Mouse (Mus musculus): ENCODE measurements at regions not wholly inside any gene's neighbourhood (a gene's known extent, or its start where the extent isn't known, plus 50 kb on each side); places are given as distances from the start of the nearest gene placed in this dataset.

GRCm38 (mm10) chr10:67383802-67384567 lies 98.9 kb upstream of the Nrbf2 start:
- Histone ChIP-seq H3K4me1 (peaks cover 19% of the 10 kb centered on the region), H3K9ac (replicated peaks) (no peak overlapping the region), H3K4me3 (no peak overlapping the region), H3K4me2 (replicated peaks) (no peak overlapping the region), H3K27me3 (no peaks in the 10 kb centered on the region), H3K27ac (replicated peaks) (no peak overlapping the region), H3K9me3 (no peaks in the 10 kb centered on the region), H3K36me3 (no peaks in the 10 kb centered on the region)
- ATAC-seq (replicated peaks) = peak; percentile 65
- 19% methylated on average over 16 of the region's 16 CpGs for WGBS

GRCm38 (mm10) chr10:67384568-67384958 lies 99.5 kb upstream of the Nrbf2 start:
- Histone ChIP-seq H3K4me1 (peaks cover 19% of the 10 kb centered on the region), H3K4me2 (replicated peaks) (no peak overlapping the region)

GRCm38 (mm10) chr10:67385966-67386365 lies 100.9 kb upstream of the Nrbf2 start:
- Histone ChIP-seq H3K4me2 (replicated peaks) (no peak overlapping the region), H3K36me3 (no peaks in the 10 kb centered on the region), H3K27ac (replicated peaks) (no peak overlapping the region), H3K9me3 (no peaks in the 10 kb centered on the region), H3K4me1 (peaks cover 19% of the 10 kb centered on the region), H3K9ac (replicated peaks) (no peak overlapping the region), H3K4me3 (no peak overlapping the region), H3K27me3 (no peaks in the 10 kb centered on the region)
- ATAC-seq (replicated peaks) = no peak
- whole genome bisulfite sequencing = 83% methylated on average over 5 of the region's 5 CpGs

More at GRCm38 (mm10) chr10:67384568-67384958, 99.5 kb upstream of the Nrbf2 start:
- H3K4me3 ChIP-seq = no peak overlapping the region
- WGBS = 32% methylated on average over 4 of the region's 4 CpGs
- peak; percentile 24; the same call in 1 of the 2 replicates for ATAC-seq (replicated peaks)
- no peak overlapping the region for H3K9ac ChIP-seq (replicated peaks)
- no peaks in the 10 kb centered on the region for H3K9me3 ChIP-seq
- no peaks in the 10 kb centered on the region for H3K27me3 ChIP-seq
- no peak overlapping the region for H3K27ac ChIP-seq (replicated peaks)
- no peaks in the 10 kb centered on the region for H3K36me3 ChIP-seq

GRCm38 (mm10) chr10:67388755-67389154 lies 103.7 kb upstream of the Nrbf2 start:
- H3K4me1 ChIP-seq = peaks cover 12% of the 10 kb centered on the region
- ATAC-seq (replicated peaks) = peak; percentile 36; the same call in 1 of the 2 replicates
- H3K9me3 ChIP-seq = no peaks in the 10 kb centered on the region
- WGBS = 27% methylated on average over 6 of the region's 6 CpGs
- H3K9ac ChIP-seq (replicated peaks) = no peak overlapping the region
- H3K27ac ChIP-seq (replicated peaks) = no peak overlapping the region
- no peaks in the 10 kb centered on the region for H3K36me3 ChIP-seq
- no peak overlapping the region for H3K4me2 ChIP-seq (replicated peaks)
- H3K27me3 ChIP-seq = no peaks in the 10 kb centered on the region
- H3K4me3 ChIP-seq = no peak overlapping the region

GRCm38 (mm10) chr10:67400434-67400833 lies 115.3 kb upstream of the Nrbf2 start:
- no peak overlapping the region for H3K4me2 ChIP-seq (replicated peaks)
- no peaks in the 10 kb centered on the region for H3K4me1 ChIP-seq
- 66% methylated on average over 5 of the region's 5 CpGs for WGBS
- no peaks in the 10 kb centered on the region for H3K36me3 ChIP-seq
- H3K27ac ChIP-seq (replicated peaks) = no peak overlapping the region
- H3K9me3 ChIP-seq = no peaks in the 10 kb centered on the region
- no peak overlapping the region for H3K4me3 ChIP-seq
- H3K27me3 ChIP-seq = no peaks in the 10 kb centered on the region
- ATAC-seq (replicated peaks) = no peak
- no peak overlapping the region for H3K9ac ChIP-seq (replicated peaks)

GRCm38 (mm10) chr10:67401409-67401808 lies 116.3 kb upstream of the Nrbf2 start:
- no peak overlapping the region for H3K4me2 ChIP-seq (replicated peaks)
- H3K9me3 ChIP-seq = no peaks in the 10 kb centered on the region
- no peaks in the 10 kb centered on the region for H3K27me3 ChIP-seq
- 67% methylated on average over 6 of the region's 6 CpGs for WGBS
- no peak overlapping the region for H3K27ac ChIP-seq (replicated peaks)
- no peak overlapping the region for H3K9ac ChIP-seq (replicated peaks)
- no peak overlapping the region for H3K4me3 ChIP-seq
- ATAC-seq (replicated peaks) = no peak
- H3K4me1 ChIP-seq = no peaks in the 10 kb centered on the region
- H3K36me3 ChIP-seq = no peaks in the 10 kb centered on the region

GRCm38 (mm10) chr10:67417529-67417928 lies 117.7 kb upstream of the Egr2 start:
- Histone ChIP-seq H3K36me3 (no peaks in the 10 kb centered on the region), H3K4me2 (replicated peaks) (no peak overlapping the region), H3K9me3 (no peaks in the 10 kb centered on the region), H3K27me3 (no peaks in the 10 kb centered on the region), H3K27ac (replicated peaks) (no peak overlapping the region), H3K4me1 (no peaks in the 10 kb centered on the region), H3K4me3 (no peak overlapping the region), H3K9ac (replicated peaks) (no peak overlapping the region)
- ATAC-seq (replicated peaks) = no peak
- WGBS = 94% methylated on average over 8 of the region's 8 CpGs

- no peaks in the 10 kb centered on the region for H3K9me3 ChIP-seq
- ATAC-seq (replicated peaks) = no peak
- H3K4me1 ChIP-seq = no peaks in the 10 kb centered on the region
- no peak overlapping the region for H3K4me2 ChIP-seq (replicated peaks)
- no peaks in the 10 kb centered on the region for H3K27me3 ChIP-seq
- WGBS = 88% methylated on average over 5 of the region's 5 CpGs
- H3K27ac ChIP-seq (replicated peaks) = no peak overlapping the region
- no peak overlapping the region for H3K4me3 ChIP-seq
- H3K9ac ChIP-seq (replicated peaks) = no peak overlapping the region
- H3K36me3 ChIP-seq = no peaks in the 10 kb centered on the region
These were observed 114.5 kb upstream of the Egr2 start for GRCm38 (mm10) chr10:67420761-67421160.

GRCm38 (mm10) chr10:67425407-67425806 lies 109.9 kb upstream of the Egr2 start:
- 94% methylated on average over 6 of the region's 6 CpGs for WGBS
- no peak for ATAC-seq (replicated peaks)
- no peaks in the 10 kb centered on the region for H3K9me3 ChIP-seq
- H3K36me3 ChIP-seq = no peaks in the 10 kb centered on the region
- no peak overlapping the region for H3K4me3 ChIP-seq
- no peak overlapping the region for H3K4me2 ChIP-seq (replicated peaks)
- H3K4me1 ChIP-seq = no peaks in the 10 kb centered on the region
- no peak overlapping the region for H3K9ac ChIP-seq (replicated peaks)
- H3K27ac ChIP-seq (replicated peaks) = no peak overlapping the region
- H3K27me3 ChIP-seq = no peaks in the 10 kb centered on the region

- Histone ChIP-seq H3K4me1 (no peaks in the 10 kb centered on the region), H3K4me3 (no peak overlapping the region)
- WGBS = 31% methylated on average over 10 of the region's 10 CpGs
These were observed 108.1 kb upstream of the Egr2 start for GRCm38 (mm10) chr10:67427220-67427619.

GRCm38 (mm10) chr10:67430805-67431204 lies 104.5 kb upstream of the Egr2 start:
- H3K27me3 ChIP-seq = no peaks in the 10 kb centered on the region
- no peak for ATAC-seq (replicated peaks)
- H3K9me3 ChIP-seq = no peaks in the 10 kb centered on the region
- no peak overlapping the region for H3K27ac ChIP-seq (replicated peaks)
- H3K4me3 ChIP-seq = no peak overlapping the region
- H3K4me2 ChIP-seq (replicated peaks) = no peak overlapping the region
- no peaks in the 10 kb centered on the region for H3K36me3 ChIP-seq
- H3K4me1 ChIP-seq = no peaks in the 10 kb centered on the region
- no peak overlapping the region for H3K9ac ChIP-seq (replicated peaks)
- WGBS = 91% methylated on average over 2 of the region's 2 CpGs

More at GRCm38 (mm10) chr10:67427220-67427619, 108.1 kb upstream of the Egr2 start:
- no peaks in the 10 kb centered on the region for H3K27me3 ChIP-seq
- no peaks in the 10 kb centered on the region for H3K9me3 ChIP-seq
- no peak overlapping the region for H3K4me2 ChIP-seq (replicated peaks)
- H3K9ac ChIP-seq (replicated peaks) = no peak overlapping the region
- no peaks in the 10 kb centered on the region for H3K36me3 ChIP-seq
- no peak overlapping the region for H3K27ac ChIP-seq (replicated peaks)
- no peak for ATAC-seq (replicated peaks)

GRCm38 (mm10) chr10:67439042-67439635 lies 96.1 kb upstream of the Egr2 start:
- no peaks in the 10 kb centered on the region for H3K36me3 ChIP-seq
- 91% methylated on average over 15 of the region's 15 CpGs for WGBS
- no peaks in the 10 kb centered on the region for H3K4me1 ChIP-seq
- no peak overlapping the region for H3K4me2 ChIP-seq (replicated peaks)
- no peak overlapping the region for H3K9ac ChIP-seq (replicated peaks)
- H3K9me3 ChIP-seq = no peaks in the 10 kb centered on the region
- no peak overlapping the region for H3K27ac ChIP-seq (replicated peaks)
- H3K4me3 ChIP-seq = no peak overlapping the region
- no peak for ATAC-seq (replicated peaks)
- no peaks in the 10 kb centered on the region for H3K27me3 ChIP-seq
